Mouse (Mus musculus) hindbrain, embryonic 16.5 days (tissue): ENCODE measurements around the gene Abhd16b. TPM values are rescaled to one million over a fixed set of nuclear protein-coding genes. Genes with fewer than 3 reads are reported as not detected.

Experiments used
- ATAC-seq: fragments of 200-750 bp; cut with Nextera tagmentation; 2 replicates; pipeline ENCODE4 v1.8.0; 2017; ENCODE audit warnings: moderate TSS enrichment, moderate library complexity
- H3K27ac ChIP-seq: fragments of 300-500 bp; sonication (generic); 2 replicates; pipeline ENCODE4 v1.5.1; 2014; ENCODE audit warnings: low read depth, mild to moderate bottlenecking, control low read depth, low read length, moderate library complexity
- H3K27me3 ChIP-seq: fragments of 300-500 bp; sonication (generic); replicated peaks from 2 replicates; pipeline ENCODE4 v1.6.1; 2014; ENCODE audit warnings: low read length; ENCODE audit not compliant: control insufficient read depth, insufficient read depth
- H3K36me3 ChIP-seq: fragments of 300-500 bp; sonication (generic); 2 replicates; pipeline ENCODE4 v1.6.1; 2014; ENCODE audit warnings: mild to moderate bottlenecking, low read length, moderate library complexity, mixed read lengths; ENCODE audit not compliant: control insufficient read depth, insufficient read depth
- H3K4me1 ChIP-seq: fragments of 300-500 bp; sonication (generic); 2 replicates; pipeline ENCODE4 v1.6.1; 2014; ENCODE audit warnings: low read depth, low read length; ENCODE audit not compliant: control insufficient read depth, insufficient read depth
- H3K4me2 ChIP-seq: fragments of 300-500 bp; sonication (generic); 2 replicates; pipeline ENCODE4 v1.6.1; 2014; ENCODE audit warnings: mild to moderate bottlenecking, low read length, control low read depth, moderate library complexity
- H3K4me3 ChIP-seq: fragments of 300-500 bp; sonication (generic); 2 replicates; pipeline ENCODE4 v1.5.1; 2014; ENCODE audit warnings: mild to moderate bottlenecking, low read length, control low read depth, moderate library complexity
- H3K9ac ChIP-seq: fragments of 300-500 bp; sonication (generic); 2 replicates; pipeline ENCODE4 v1.6.1; 2014; ENCODE audit warnings: low read depth, mild to moderate bottlenecking, control low read depth, low read length, moderate library complexity
- H3K9me3 ChIP-seq: fragments of 300-500 bp; sonication (generic); 2 replicates; pipeline ENCODE4 v1.6.1; 2014; ENCODE audit warnings: mild to moderate bottlenecking, low read length, moderate library complexity; ENCODE audit not compliant: control insufficient read depth
- WGBS: fragments of 180-500 bp; shearing (Covaris S2); extraction: QIAGEN DNeasy Blood & Tissue Kit; methylation state at CpG from one replicate; pipeline ENCODE4 v1.1.7; 2014; 5-methylcytosine and 5-hydroxymethylcytosine counted together
- polyA plus RNA-seq: library from polyadenylated mRNA; unstranded; fragments of >200 nt; fragmentation: Nextera tagmentation; extraction: Ambion mirVana; gene quantifications from 2 replicates; pipeline ENCODE4 v1.2.1, GENCODE M21; 2015

Abhd16b gene
- 0.09 TPM in 1 of 2 replicates, not detected in the other for polyA plus RNA-seq

GRCm38 (mm10) chr2:181493156-181493927, at the start of gene Abhd16b:
Gene Abhd16b (plus strand): TSS chr2:181493206.
- Histone ChIP-seq H3K9me3 (no peaks in the 10 kb centered on the region), H3K27me3 (no peaks in the 10 kb centered on the region), H3K9ac (no peak within 1 kb of the TSS), H3K27ac (no peak within 1 kb of the TSS), H3K36me3 (no peaks in the 10 kb centered on the region), H3K4me1 (peaks cover 5% of the 10 kb centered on the region; the same call in 1 of the 2 replicates), H3K4me3 (no peak within 1 kb of the TSS), H3K4me2 (no peak within 1 kb of the TSS)
- ATAC-seq, result no peak
- WGBS, result 86% methylated on average over 31 of the region's 31 CpGs

- Histone ChIP-seq H3K4me2 (no peak overlapping the region), H3K27me3 (no peaks in the 10 kb centered on the region), H3K9ac (no peak overlapping the region), H3K9me3 (no peaks in the 10 kb centered on the region), H3K4me1 (peaks cover under 1% of the 10 kb centered on the region), H3K4me3 (no peak overlapping the region), H3K36me3 (no peaks in the 10 kb centered on the region), H3K27ac (no peak overlapping the region)
- WGBS, result 69% methylated on average over 4 of the region's 4 CpGs
- no peak for ATAC-seq
Measured at GRCm38 (mm10) chr2:181452181-181452580, 40.8 kb upstream of the Abhd16b start.

- H3K36me3 ChIP-seq, result no peaks in the 10 kb centered on the region
- ATAC-seq, result no peak
- no peaks in the 10 kb centered on the region for H3K9me3 ChIP-seq
- H3K27me3 ChIP-seq, result no peaks in the 10 kb centered on the region
- no peak overlapping the region for H3K4me3 ChIP-seq
- peaks cover 10% of the 10 kb centered on the region for H3K4me1 ChIP-seq
- 46% methylated on average over 1 of the region's 1 CpGs for WGBS
- H3K9ac ChIP-seq, result no peak overlapping the region
- H3K27ac ChIP-seq, result no peak overlapping the region
- H3K4me2 ChIP-seq, result no peak overlapping the region
Measured at GRCm38 (mm10) chr2:181453274-181453673, 39.7 kb upstream of the Abhd16b start.

- H3K9ac ChIP-seq, result no peak overlapping the region
- H3K4me3 ChIP-seq, result no peak overlapping the region
- H3K27ac ChIP-seq, result no peak overlapping the region
- ATAC-seq, result no peak
- H3K4me2 ChIP-seq, result no peak overlapping the region
- H3K4me1 ChIP-seq, result peaks cover 21% of the 10 kb centered on the region
- 79% methylated on average over 2 of the region's 2 CpGs for WGBS
- no peaks in the 10 kb centered on the region for H3K27me3 ChIP-seq
- no peaks in the 10 kb centered on the region for H3K36me3 ChIP-seq
- no peaks in the 10 kb centered on the region for H3K9me3 ChIP-seq
Measured at GRCm38 (mm10) chr2:181455899-181456298, 37.1 kb upstream of the Abhd16b start.

- Histone ChIP-seq H3K27me3 (no peaks in the 10 kb centered on the region), H3K27ac (no peak overlapping the region), H3K4me2 (peak overlapping the region; percentile 96), H3K36me3 (no peaks in the 10 kb centered on the region), H3K4me3 (peak overlapping the region; percentile 98), H3K9ac (peak overlapping the region; percentile 94), H3K9me3 (no peaks in the 10 kb centered on the region), H3K4me1 (peaks cover 21% of the 10 kb centered on the region)
- 3% methylated on average over 15 of the region's 15 CpGs for WGBS
- no peak for ATAC-seq
Measured at GRCm38 (mm10) chr2:181457831-181458230, 35.2 kb upstream of the Abhd16b start.

GRCm38 (mm10) chr2:181458411-181459152, 34.4 kb upstream of the Abhd16b start:
- no peaks in the 10 kb centered on the region for H3K36me3 ChIP-seq
- peaks cover 21% of the 10 kb centered on the region for H3K4me1 ChIP-seq
- peak overlapping the region; percentile 96 for H3K4me2 ChIP-seq
- H3K9me3 ChIP-seq, result no peaks in the 10 kb centered on the region
- no peaks in the 10 kb centered on the region for H3K27me3 ChIP-seq
- peak overlapping the region; percentile 94 for H3K9ac ChIP-seq
- under 1% methylated on average over 71 of the region's 72 CpGs for WGBS
- H3K27ac ChIP-seq, result peak overlapping the region; percentile 65
- ATAC-seq, result no peak
- peak overlapping the region; percentile 98 for H3K4me3 ChIP-seq

GRCm38 (mm10) chr2:181459153-181459672, 33.8 kb upstream of the Abhd16b start, which contains the start of gene Zbtb46:
Gene Zbtb46 (minus strand): TSS chr2:181459426.
- Histone ChIP-seq H3K9me3 (no peaks in the 10 kb centered on the region), H3K9ac (peak within 1 kb of the TSS; percentile 94), H3K27ac (peak within 1 kb of the TSS; percentile 65), H3K27me3 (no peaks in the 10 kb centered on the region), H3K4me2 (peak within 1 kb of the TSS; percentile 96), H3K4me3 (peak within 1 kb of the TSS; percentile 98), H3K36me3 (no peaks in the 10 kb centered on the region), H3K4me1 (peaks cover 21% of the 10 kb centered on the region)
- WGBS, result under 1% methylated on average over 47 of the region's 83 CpGs
- ATAC-seq, result peak; percentile 87

- H3K9ac ChIP-seq, result peak overlapping the region; percentile 94
- H3K4me2 ChIP-seq, result peak overlapping the region; percentile 96
- ATAC-seq, result peak; percentile 51
- no peaks in the 10 kb centered on the region for H3K36me3 ChIP-seq
- H3K9me3 ChIP-seq, result no peaks in the 10 kb centered on the region
- peak overlapping the region; percentile 54; the same call in 1 of the 2 replicates for H3K27ac ChIP-seq
- no peaks in the 10 kb centered on the region for H3K27me3 ChIP-seq
- under 1% methylated on average over 71 of the region's 71 CpGs for WGBS
- peak overlapping the region; percentile 98 for H3K4me3 ChIP-seq
- H3K4me1 ChIP-seq, result peaks cover 21% of the 10 kb centered on the region
Measured at GRCm38 (mm10) chr2:181459673-181460621, 33.1 kb upstream of the Abhd16b start.
